Mouse (Mus musculus) stomach, embryonic 14.5 days (tissue): ENCODE measurements at regions not wholly inside any gene's neighbourhood (a gene's known extent, or its start where the extent isn't known, plus 50 kb on each side); places are given as distances from the start of the nearest gene placed in this dataset.

ENCODE experiments used
- ATAC-seq: fragments of 200-750 bp; cut with Nextera tagmentation; 2 replicates; pipeline ENCODE4 v1.8.0; 2017; ENCODE audit warnings: low read depth, moderate TSS enrichment; ENCODE audit not compliant: insufficient number of reproducible peaks, insufficient read depth, low FRiP score
- H3K27ac ChIP-seq: fragments of 300-500 bp; sonication (generic); 2 replicates; pipeline ENCODE4 v1.5.1; 2014; ENCODE audit warnings: mild to moderate bottlenecking, low read length, moderate library complexity, mixed read lengths
- H3K27me3 ChIP-seq: fragments of 300-500 bp; sonication (generic); 2 replicates; pipeline ENCODE4 v1.6.1; 2014; ENCODE audit warnings: low read length, control low read depth, mixed read lengths; ENCODE audit not compliant: control insufficient read depth, insufficient read depth
- H3K36me3 ChIP-seq: fragments of 300-500 bp; sonication (generic); 2 replicates; pipeline ENCODE4 v1.6.1; 2014; ENCODE audit warnings: mild to moderate bottlenecking, control low read depth, low read length, moderate library complexity, mixed read lengths; ENCODE audit not compliant: control insufficient read depth, insufficient read depth
- H3K4me1 ChIP-seq: fragments of 300-500 bp; sonication (generic); 2 replicates; pipeline ENCODE4 v1.6.1; 2014; ENCODE audit warnings: low read length, control low read depth, mixed read lengths; ENCODE audit not compliant: control insufficient read depth, insufficient read depth
- H3K4me2 ChIP-seq: fragments of 300-500 bp; sonication (generic); replicated peaks from 2 replicates; pipeline ENCODE4 v1.6.1; 2014; ENCODE audit warnings: low read depth, low read length, control low read depth
- H3K4me3 ChIP-seq: fragments of 300-500 bp; sonication (generic); 2 replicates; pipeline ENCODE4 v1.5.1; 2014; ENCODE audit warnings: low read depth, low read length, control low read depth
- H3K9ac ChIP-seq: fragments of 300-500 bp; sonication (generic); replicated peaks from 2 replicates; pipeline ENCODE4 v1.6.1; 2014; ENCODE audit warnings: low read depth, mild to moderate bottlenecking, control low read depth, low read length, moderate library complexity, mixed read lengths
- H3K9me3 ChIP-seq: fragments of 300-500 bp; sonication (generic); 2 replicates; pipeline ENCODE4 v1.6.1; 2016; ENCODE audit warnings: low read depth, low read length, control low read depth; ENCODE audit not compliant: control insufficient read depth
- WGBS: fragments of 180-500 bp; shearing (Covaris S2); extraction: QIAGEN DNeasy Blood & Tissue Kit; methylation state at CpG from one replicate; pipeline ENCODE4 v1.1.7; 2014; 5-methylcytosine and 5-hydroxymethylcytosine counted together

- Histone ChIP-seq H3K4me2 (no peak overlapping the region), H3K4me1 (no peaks in the 10 kb centered on the region), H3K9me3 (peaks cover 3% of the 10 kb centered on the region; the same call in 1 of the 2 replicates), H3K27ac (no peak overlapping the region), H3K36me3 (no peaks in the 10 kb centered on the region), H3K27me3 (no peaks in the 10 kb centered on the region), H3K4me3 (no peak overlapping the region), H3K9ac (no peak overlapping the region)
- peak; percentile 49; the same call in 1 of the 2 replicates for ATAC-seq
- 23% methylated on average over 8 of the region's 8 CpGs for WGBS
These were observed 96.5 kb upstream of the Peli2 start for GRCm38 (mm10) chr14:48024051-48024693.

- Histone ChIP-seq H3K27me3 (no peaks in the 10 kb centered on the region), H3K4me1 (no peaks in the 10 kb centered on the region), H3K4me3 (no peak overlapping the region), H3K4me2 (no peak overlapping the region), H3K9ac (no peak overlapping the region), H3K27ac (no peak overlapping the region), H3K9me3 (no peaks in the 10 kb centered on the region), H3K36me3 (no peaks in the 10 kb centered on the region)
- WGBS, result 91% methylated on average over 4 of the region's 4 CpGs
- ATAC-seq, result no peak
These were observed 81.3 kb upstream of the Peli2 start for GRCm38 (mm10) chr14:48039286-48039790.

- ATAC-seq, result no peak
- 65% methylated on average over 9 of the region's 9 CpGs for WGBS
These were observed 74.5 kb upstream of the Peli2 start for GRCm38 (mm10) chr14:48046094-48046493.

GRCm38 (mm10) chr14:48046831-48047230, 73.8 kb upstream of the Peli2 start:
- Histone ChIP-seq H3K4me2 (no peak overlapping the region), H3K4me1 (no peaks in the 10 kb centered on the region), H3K4me3 (no peak overlapping the region), H3K9ac (no peak overlapping the region), H3K9me3 (no peaks in the 10 kb centered on the region), H3K27ac (no peak overlapping the region), H3K27me3 (no peaks in the 10 kb centered on the region), H3K36me3 (no peaks in the 10 kb centered on the region)
- no peak for ATAC-seq
- 91% methylated on average over 1 of the region's 1 CpGs for WGBS

More at GRCm38 (mm10) chr14:48046094-48046493, 74.5 kb upstream of the Peli2 start:
- Histone ChIP-seq H3K4me2 (no peak overlapping the region), H3K9me3 (no peaks in the 10 kb centered on the region), H3K4me3 (no peak overlapping the region), H3K27ac (no peak overlapping the region), H3K4me1 (no peaks in the 10 kb centered on the region), H3K9ac (no peak overlapping the region), H3K36me3 (no peaks in the 10 kb centered on the region), H3K27me3 (no peaks in the 10 kb centered on the region)

- ATAC-seq, result no peak
- Histone ChIP-seq H3K27ac (no peak overlapping the region), H3K4me2 (no peak overlapping the region), H3K27me3 (no peaks in the 10 kb centered on the region), H3K36me3 (no peaks in the 10 kb centered on the region), H3K4me1 (no peaks in the 10 kb centered on the region), H3K9ac (no peak overlapping the region), H3K9me3 (no peaks in the 10 kb centered on the region), H3K4me3 (no peak overlapping the region)
- 57% methylated on average over 5 of the region's 5 CpGs for WGBS
These were observed 70.7 kb upstream of the Peli2 start for GRCm38 (mm10) chr14:48049698-48050459.

- no peaks in the 10 kb centered on the region for H3K9me3 ChIP-seq
- no peaks in the 10 kb centered on the region for H3K27me3 ChIP-seq
- H3K9ac ChIP-seq, result no peak overlapping the region
- no peak overlapping the region for H3K4me2 ChIP-seq
- no peaks in the 10 kb centered on the region for H3K4me1 ChIP-seq
- no peaks in the 10 kb centered on the region for H3K36me3 ChIP-seq
- H3K27ac ChIP-seq, result no peak overlapping the region
- no peak overlapping the region for H3K4me3 ChIP-seq
- 70% methylated on average over 2 of the region's 2 CpGs for WGBS
- ATAC-seq, result no peak
These were observed 70.2 kb upstream of the Peli2 start for GRCm38 (mm10) chr14:48050460-48050760.

- WGBS, result 37% methylated on average over 3 of the region's 3 CpGs
These were observed 68.7 kb upstream of the Peli2 start for GRCm38 (mm10) chr14:48051971-48052370.

GRCm38 (mm10) chr14:48052405-48052804, 68.2 kb upstream of the Peli2 start:
- Histone ChIP-seq H3K9me3 (no peaks in the 10 kb centered on the region), H3K36me3 (no peaks in the 10 kb centered on the region), H3K4me1 (no peaks in the 10 kb centered on the region), H3K4me3 (no peak overlapping the region), H3K27me3 (no peaks in the 10 kb centered on the region), H3K27ac (no peak overlapping the region), H3K4me2 (no peak overlapping the region), H3K9ac (no peak overlapping the region)
- 68% methylated on average over 7 of the region's 7 CpGs for WGBS
- no peak for ATAC-seq

More at GRCm38 (mm10) chr14:48051971-48052370, 68.7 kb upstream of the Peli2 start:
- no peak overlapping the region for H3K4me2 ChIP-seq
- no peaks in the 10 kb centered on the region for H3K36me3 ChIP-seq
- H3K27me3 ChIP-seq, result no peaks in the 10 kb centered on the region
- H3K27ac ChIP-seq, result no peak overlapping the region
- H3K9me3 ChIP-seq, result no peaks in the 10 kb centered on the region
- ATAC-seq, result no peak
- no peaks in the 10 kb centered on the region for H3K4me1 ChIP-seq
- H3K4me3 ChIP-seq, result no peak overlapping the region
- no peak overlapping the region for H3K9ac ChIP-seq
